Mouse (Mus musculus): ENCODE measurements around the gene Tlr9.

The Tlr9 gene

DNA sequence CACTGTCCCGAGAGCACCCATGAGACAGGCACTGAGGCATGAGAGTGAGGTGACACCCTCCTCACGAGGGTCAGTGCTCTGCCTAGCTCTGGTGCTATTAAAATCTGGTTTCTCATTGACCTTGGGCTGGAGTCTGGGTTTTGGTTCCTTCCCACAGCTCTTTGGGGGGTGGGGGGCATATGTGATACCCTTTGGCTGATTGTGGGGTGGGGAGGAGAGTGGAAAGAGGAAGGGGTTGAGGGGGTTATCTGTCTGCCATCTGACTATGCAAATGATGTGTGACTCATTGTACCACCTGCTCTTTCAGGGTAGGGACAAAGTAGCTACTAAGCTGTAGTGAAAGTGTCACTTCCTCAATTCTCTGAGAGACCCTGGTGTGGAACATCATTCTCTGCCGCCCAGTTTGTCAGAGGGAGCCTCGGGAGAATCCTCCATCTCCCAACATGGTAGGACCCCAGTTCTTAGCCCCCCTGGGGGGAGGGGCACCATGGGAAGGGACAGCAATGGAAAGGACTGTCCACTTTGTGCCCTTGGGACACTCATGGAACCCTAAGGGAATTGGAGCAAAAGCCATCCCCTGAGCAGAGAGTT lies at the start of gene Tlr9:
Tlr9 (plus strand) TSS at position 338 of the 591 bp plus-strand sequence.
- in situ Hi-C loops (cut with MboI, MseI): no loop called here

- in situ Hi-C loops (cut with MboI, MseI): loop anchor here (25.0 kb wide), 1 partner anchor 1114 kb away; the partner anchor contains the start of genes Cish and Mapkapk3
Observed at GRCm38 (mm10) chr9:106173363-106173762, 49.0 kb upstream of the Tlr9 start.

DNA sequence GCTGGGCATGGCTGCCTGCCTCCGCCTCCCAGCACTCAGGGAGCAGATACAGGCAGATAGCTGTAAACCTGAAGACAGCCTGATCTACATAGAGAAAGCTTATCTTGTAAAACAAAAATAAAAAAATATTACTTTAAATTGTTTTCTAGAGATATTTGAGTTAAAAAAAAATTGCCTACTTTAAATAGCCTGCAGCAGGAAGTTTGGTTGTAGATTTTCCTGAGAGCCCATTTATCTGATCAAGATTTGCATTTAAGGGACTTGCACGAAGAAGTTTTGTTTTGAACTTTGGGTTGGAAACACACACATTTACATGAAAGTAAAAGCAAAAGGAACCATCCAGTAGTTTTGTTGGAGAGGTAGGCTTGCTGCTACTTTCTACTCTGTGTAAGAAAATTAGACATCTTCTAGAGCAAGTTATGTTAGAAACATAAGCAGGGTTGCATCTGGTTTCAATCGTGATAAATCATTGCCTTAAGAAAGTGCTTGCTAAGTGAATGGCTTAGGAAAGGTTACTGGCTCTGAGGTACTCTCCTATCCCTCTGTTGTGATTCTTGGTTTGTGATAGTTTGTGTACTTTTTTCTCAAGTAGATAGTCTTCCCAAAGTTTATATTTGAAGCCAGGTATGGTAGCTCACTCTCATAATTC lies 46.7 kb upstream of the Tlr9 start:
- in situ Hi-C loops (cut with MboI, MseI): no loop called here

- in situ Hi-C loops (cut with MboI, MseI): no loop called here
Observed at GRCm38 (mm10) chr9:106176769-106177168, 45.6 kb upstream of the Tlr9 start.

DNA sequence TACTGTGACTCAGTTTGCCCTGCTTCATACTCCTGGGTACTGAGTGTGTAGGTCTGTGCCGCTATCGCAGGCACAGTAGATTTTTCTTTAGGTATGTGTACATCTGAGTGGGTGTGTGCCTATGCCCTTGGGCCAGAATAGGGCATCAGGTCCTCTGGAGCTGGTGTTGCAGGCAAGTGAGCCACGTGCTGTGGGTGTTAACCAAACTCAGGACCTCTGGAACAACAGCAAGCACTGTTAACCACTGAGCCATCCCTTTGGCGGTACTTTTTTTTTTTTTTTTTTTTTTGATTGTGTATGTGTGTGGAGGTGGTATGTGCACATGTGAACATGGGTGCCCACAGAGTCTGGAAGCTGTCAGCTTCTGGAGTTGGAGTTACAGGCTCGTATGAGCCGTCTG lies 44.6 kb upstream of the Tlr9 start:
- in situ Hi-C loops (cut with MboI, MseI): no loop called here

DNA sequence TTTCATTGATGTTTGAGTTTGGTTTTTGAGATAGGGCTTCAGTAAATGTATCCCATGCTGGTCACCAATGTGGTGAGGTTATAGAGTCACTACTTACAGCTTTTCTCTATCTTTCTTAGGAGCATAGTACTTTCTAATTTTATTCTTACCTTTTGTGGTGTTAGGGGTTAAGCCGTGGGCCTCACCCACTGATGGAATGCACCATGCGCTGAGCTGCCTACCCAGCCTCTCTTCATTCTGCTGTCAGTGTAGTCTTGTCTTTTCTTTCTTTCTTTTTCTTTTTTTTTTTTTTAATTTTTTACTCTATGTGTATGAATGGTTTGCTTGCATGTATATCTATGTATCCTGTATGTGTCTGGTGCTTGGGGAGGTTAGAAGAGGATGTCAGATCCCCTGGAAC lies 42.9 kb upstream of the Tlr9 start:
- in situ Hi-C loops (cut with MboI, MseI): no loop called here

DNA sequence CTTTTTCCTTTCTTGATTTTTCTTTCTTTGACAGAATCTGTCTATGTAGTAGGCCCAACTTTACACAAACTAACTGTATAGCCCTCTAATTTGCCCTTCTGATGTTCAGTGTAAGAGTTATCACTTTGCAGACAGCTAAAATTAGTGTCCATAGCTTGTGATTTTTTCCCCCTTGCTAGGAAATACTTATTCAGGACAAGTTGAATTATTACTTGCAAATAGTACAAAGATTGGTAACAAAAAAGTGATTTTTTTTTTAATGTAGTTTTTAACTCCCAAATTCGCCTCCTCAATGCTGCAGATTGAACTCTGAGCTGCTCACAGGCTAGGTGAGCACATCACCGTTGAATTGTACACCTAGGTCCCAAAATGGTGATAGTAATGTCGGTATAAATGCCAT lies 42.4 kb upstream of the Tlr9 start:
- in situ Hi-C loops (cut with MboI, MseI): no loop called here

DNA sequence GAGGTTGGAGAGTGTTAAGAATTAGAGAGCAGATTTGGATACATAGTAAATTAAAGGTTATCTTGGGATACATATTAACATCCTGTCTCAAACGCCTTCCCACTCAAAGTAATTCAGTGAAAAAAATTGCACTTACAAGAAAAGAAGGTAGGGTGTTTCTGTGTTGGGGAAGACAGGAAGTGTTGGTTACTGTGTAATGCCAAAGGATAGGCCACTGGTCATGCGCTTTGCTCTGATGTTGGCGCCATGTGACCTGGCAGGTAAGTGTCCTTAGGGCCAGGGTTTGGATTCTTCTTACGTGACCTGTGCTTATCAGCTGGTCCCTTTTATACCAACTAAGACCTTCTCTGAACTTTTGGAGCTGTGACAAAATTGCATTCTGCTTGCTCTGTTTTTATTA lies 40.3 kb upstream of the Tlr9 start:
- in situ Hi-C loops (cut with MboI, MseI): no loop called here

GRCm38 (mm10) chr9:106183996-106184395 lies 38.4 kb upstream of the Tlr9 start:
- in situ Hi-C loops (cut with MboI, MseI): no loop called here

- in situ Hi-C loops (cut with MboI, MseI): loop anchor here (10.0 kb wide), 1 partner anchor 693 kb away; the partner anchor contains the start of gene Rbm15b
Observed at GRCm38 (mm10) chr9:106191355-106191754, 31.0 kb upstream of the Tlr9 start.

GRCm38 (mm10) chr9:106192024-106192423 lies 30.4 kb upstream of the Tlr9 start:
- in situ Hi-C loops (cut with MboI, MseI): loop anchor here (10.0 kb wide), 1 partner anchor 693 kb away; the partner anchor contains the start of gene Rbm15b

DNA sequence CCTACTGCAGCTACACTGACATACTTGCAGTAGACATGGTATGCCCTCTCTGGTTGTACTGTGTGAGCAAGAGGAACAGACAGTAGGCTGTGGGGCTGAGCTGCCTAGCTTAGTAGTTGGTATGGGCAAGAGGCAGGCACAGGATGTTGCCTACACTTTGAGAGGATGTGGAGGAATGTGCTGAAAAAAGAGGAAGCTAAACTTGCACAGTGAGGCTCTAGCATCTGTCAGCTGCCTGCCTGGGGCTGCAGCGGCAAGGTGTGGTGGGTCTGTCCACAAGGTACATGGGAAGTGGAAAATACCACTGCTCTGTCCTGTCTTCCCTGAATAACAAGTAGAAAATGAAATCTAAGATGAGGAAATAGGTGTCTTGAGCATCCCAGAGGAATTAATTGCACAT lies 29.4 kb upstream of the Tlr9 start:
- in situ Hi-C loops (cut with MboI, MseI): loop anchor here (10.0 kb wide), 1 partner anchor 692 kb away; the partner anchor contains the start of gene Rbm15b

DNA sequence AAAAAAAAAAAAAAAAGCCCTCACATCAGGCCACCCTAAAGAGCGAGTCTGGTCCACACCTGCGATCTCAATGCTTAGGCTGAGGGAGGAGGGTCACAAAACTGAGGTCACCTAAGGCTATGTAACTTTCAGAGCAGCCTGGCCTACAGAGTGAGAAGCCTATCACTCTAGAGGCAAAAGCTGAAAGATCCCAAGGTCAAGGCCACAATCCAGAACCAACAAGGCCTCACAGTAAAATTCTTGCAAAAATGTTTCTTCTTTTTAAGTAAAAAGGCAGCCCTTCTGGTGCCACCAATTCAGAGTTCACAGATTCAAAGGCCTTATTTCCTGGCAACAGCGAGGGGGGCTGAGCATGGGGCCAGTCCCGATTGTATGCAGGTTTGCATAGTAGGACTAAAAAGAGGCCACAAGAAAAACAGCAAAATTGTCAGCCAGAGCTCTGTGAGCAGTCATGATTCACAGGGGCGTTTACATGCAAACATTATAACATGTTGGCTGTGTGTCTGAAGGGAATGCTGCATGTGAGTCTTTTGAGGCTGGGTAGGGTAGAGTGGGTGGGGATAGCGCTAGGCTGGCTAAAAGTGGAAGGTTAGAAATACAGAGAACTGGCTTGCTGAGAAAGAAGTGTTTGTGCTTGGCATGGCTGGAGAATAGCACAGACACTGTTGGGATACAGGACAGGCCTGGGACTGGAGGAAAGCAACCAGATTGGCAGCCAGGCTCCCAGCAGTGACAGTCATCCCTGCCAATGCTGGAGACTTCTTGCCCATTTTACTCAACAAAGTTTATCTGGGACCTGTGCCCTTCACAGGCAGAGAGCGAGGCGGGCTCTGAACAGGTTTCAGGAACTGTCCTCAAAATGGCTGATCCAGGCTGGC lies 28.2 kb upstream of the Tlr9 start:
- in situ Hi-C loops (cut with MboI, MseI): loop anchor here (10.0 kb wide), 1 partner anchor 691 kb away; the partner anchor contains the start of gene Rbm15b

GRCm38 (mm10) chr9:106195693-106196092 lies 26.7 kb upstream of the Tlr9 start:
- in situ Hi-C loops (cut with MboI, MseI): loop anchor here (10.0 kb wide), 1 partner anchor 689 kb away; the partner anchor contains the start of gene Rbm15b

- in situ Hi-C loops (cut with MboI, MseI): loop anchor here (10.0 kb wide), 1 partner anchor 688 kb away; the partner anchor contains the start of gene Rbm15b
Observed at GRCm38 (mm10) chr9:106197081-106197713, 25.2 kb upstream of the Tlr9 start.

- in situ Hi-C loops (cut with MboI, MseI): loop anchor here (10.0 kb wide), 1 partner anchor 687 kb away; the partner anchor contains the start of gene Rbm15b
Observed at GRCm38 (mm10) chr9:106197732-106198131, 24.7 kb upstream of the Tlr9 start.

DNA sequence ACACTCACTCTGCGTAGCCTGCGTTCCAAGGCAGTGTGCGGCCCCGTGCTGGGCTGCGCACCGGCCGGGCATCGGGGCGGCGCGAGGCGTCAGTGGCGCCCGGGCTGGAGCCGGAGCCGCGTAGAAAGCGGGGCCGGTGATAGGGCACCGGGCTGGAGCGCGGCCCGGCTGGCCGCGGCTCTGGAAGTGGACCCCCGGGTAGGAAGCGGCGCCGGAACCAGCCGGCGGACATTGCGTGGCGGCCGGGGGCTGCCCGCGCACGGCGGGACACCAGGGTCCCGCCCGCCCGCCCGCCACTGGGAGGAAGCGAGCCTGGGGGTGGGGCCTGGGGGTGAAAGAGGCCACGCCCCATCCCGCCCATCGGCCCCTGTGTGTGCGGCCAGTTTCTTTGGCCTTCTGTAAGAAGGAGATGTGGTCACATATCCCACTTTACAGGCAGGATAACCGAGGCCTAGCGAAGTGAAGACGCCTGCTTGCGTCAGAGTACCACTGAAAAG lies 23.4 kb upstream of the Tlr9 start:
- in situ Hi-C loops (cut with MboI, MseI): loop anchor here (10.0 kb wide), 1 partner anchor 686 kb away; the partner anchor contains the start of gene Rbm15b

GRCm38 (mm10) chr9:106199535-106200272 lies 22.7 kb upstream of the Tlr9 start, which contains the start of gene Ppm1m:
Gene Ppm1m, minus strand, starts transcription at chr9:106199746.
- in situ Hi-C loops (cut with MboI, MseI): loop anchor here (10.0 kb wide), 1 partner anchor 685 kb away; the partner anchor contains the start of gene Rbm15b

GRCm38 (mm10) chr9:106201895-106202294 lies 20.5 kb upstream of the Tlr9 start:
- in situ Hi-C loops (cut with MboI, MseI): no loop called here

Data from regulatory T cell (primary cell).